ENCODE assay signal across 9 mouse cellular contexts in the genomic region with DNA sequence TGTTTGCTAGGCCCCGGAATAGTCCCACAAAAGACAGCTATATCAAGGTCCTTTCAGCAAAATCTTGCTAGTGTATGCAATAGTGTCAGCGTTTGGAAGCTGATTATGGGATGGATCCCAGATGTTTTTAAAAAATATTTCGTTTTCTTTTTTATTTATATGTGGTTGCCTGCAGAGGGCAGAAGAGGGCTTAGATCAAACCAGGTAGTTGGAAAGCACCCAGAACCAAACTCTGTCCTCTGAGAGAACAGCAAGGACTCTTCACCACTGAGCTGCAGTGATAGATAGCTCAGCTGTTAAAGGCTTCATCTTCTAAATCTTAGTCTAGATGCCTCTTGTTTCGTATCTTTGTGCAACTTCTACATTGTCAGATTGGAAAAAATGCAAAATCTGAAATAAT. TPM values are rescaled to one million over a fixed set of nuclear protein-coding genes. Genes with fewer than 3 reads are reported as not detected.
DNase-seq lines count a peak whose midpoint lies in the region; ATAC-seq and TF ChIP-seq lines count a peak whose summit lies in the region.
"Had no signal": no experiment of that assay in that cellular context is flagged by ENCODE, and none has a peak within 500 bp of the region (broad histone marks: within the 10 kb centered on the region; RNA-seq: fewer than 3 reads in every experiment).

No protein-coding gene starts in this region.

- no peak overlapping the region for H3K27ac ChIP-seq in hindbrain, embryonic 11.5 days (ENCODE audit: low read depth, low read length)
- no peak overlapping the region for H3K27ac ChIP-seq in hindbrain, embryonic 13.5 days
- no peak overlapping the region for H3K27ac ChIP-seq in kidney, postnatal 0 days
- H3K27ac ChIP-seq: heart, embryonic 13.5 days had no signal

- no peaks in the 10 kb centered on the region for H3K9me3 ChIP-seq in hindbrain, embryonic 11.5 days (ENCODE audit: control insufficient read depth, low read length)
- H3K9me3 ChIP-seq in hindbrain, embryonic 13.5 days: no peaks in the 10 kb centered on the region
- no peaks in the 10 kb centered on the region for H3K9me3 ChIP-seq in kidney, postnatal 0 days (replicated peaks; ENCODE audit: low read length)
- H3K9me3 ChIP-seq: heart, embryonic 13.5 days had no signal

- no peak for ATAC-seq in hindbrain, embryonic 11.5 days (ENCODE audit: low FRiP score)
- no peak for ATAC-seq in hindbrain, embryonic 13.5 days (ENCODE audit: low FRiP score)
- no peak for ATAC-seq in kidney, postnatal 0 days (replicated peaks; ENCODE audit: low FRiP score, low read depth)
- ATAC-seq in cerebellum, adult (ENCODE audit: insufficient number of reproducible peaks, low FRiP score, low TSS enrichment): no peak

- H3K9ac ChIP-seq in hindbrain, embryonic 11.5 days (ENCODE audit: low read depth, low read length): no peak overlapping the region
- no peak overlapping the region for H3K9ac ChIP-seq in hindbrain, embryonic 13.5 days
- no peak overlapping the region for H3K9ac ChIP-seq in kidney, postnatal 0 days (ENCODE audit: low read depth, low read length)
- H3K9ac ChIP-seq: heart, embryonic 13.5 days had no signal

- no peak overlapping the region for H3K4me2 ChIP-seq in hindbrain, embryonic 11.5 days (replicated peaks; ENCODE audit: low read depth, low read length)
- H3K4me2 ChIP-seq in hindbrain, embryonic 13.5 days: no peak overlapping the region
- no peak overlapping the region for H3K4me2 ChIP-seq in kidney, postnatal 0 days (ENCODE audit: low read length)
- H3K4me2 ChIP-seq: heart, embryonic 13.5 days had no signal

- no peaks in the 10 kb centered on the region for H3K27me3 ChIP-seq in hindbrain, embryonic 11.5 days (ENCODE audit: control insufficient read depth, insufficient read depth, low read length)
- H3K27me3 ChIP-seq in hindbrain, embryonic 13.5 days: no peaks in the 10 kb centered on the region
- H3K27me3 ChIP-seq in kidney, postnatal 0 days (ENCODE audit: insufficient read depth, low read length): no peaks in the 10 kb centered on the region
- H3K27me3 ChIP-seq: heart, embryonic 13.5 days had no signal

- WGBS in hindbrain, embryonic 11.5 days: 42% methylated on average over 4 of the region's 4 CpGs
- WGBS in hindbrain, embryonic 13.5 days: 42% methylated on average over 4 of the region's 4 CpGs
- WGBS in kidney, postnatal 0 days: 27% methylated on average over 4 of the region's 4 CpGs

- no peaks in the 10 kb centered on the region for H3K36me3 ChIP-seq in hindbrain, embryonic 11.5 days (ENCODE audit: control insufficient read depth, insufficient read depth, low read length)
- H3K36me3 ChIP-seq in hindbrain, embryonic 13.5 days: no peaks in the 10 kb centered on the region
- H3K36me3 ChIP-seq in kidney, postnatal 0 days (ENCODE audit: insufficient read depth, low read length): no peaks in the 10 kb centered on the region
- H3K36me3 ChIP-seq: heart, embryonic 13.5 days had no signal

- DNase-seq in hindbrain, embryonic 11.5 days (ENCODE audit: low spot score): peak; percentile 6
- DNase-seq in 416B (ENCODE audit: low read depth): peak; percentile 75
- DNase-seq in Muller cell, postnatal 12 days (ENCODE audit: inconsistent ontology term): peak; percentile 3
- DNase-seq in kidney, postnatal 0 days (ENCODE audit: low spot score): peak; percentile 74
- no peak for DNase-seq in gastrocnemius, postnatal 4 days (ENCODE audit: low spot score in 2 of 2)
- no peak for DNase-seq in heart, adult 9 months (ENCODE audit: low spot score in 2 of 2)

- H3K4me1 ChIP-seq in hindbrain, embryonic 11.5 days (replicated peaks; ENCODE audit: control insufficient read depth, insufficient read depth, low read length): no peaks in the 10 kb centered on the region
- H3K4me1 ChIP-seq in hindbrain, embryonic 13.5 days (replicated peaks): no peaks in the 10 kb centered on the region
- H3K4me1 ChIP-seq in kidney, postnatal 0 days (replicated peaks; ENCODE audit: insufficient read depth, low read length): no peaks in the 10 kb centered on the region
- H3K4me1 ChIP-seq: heart, embryonic 13.5 days had no signal

- TF ChIP-seq CTCF in kidney, postnatal 0 days (IDR thresholded peaks at IDR 0.05; ENCODE audit: low read depth): peak; percentile 60

- H3K4me3 ChIP-seq in hindbrain, embryonic 11.5 days (ENCODE audit: low read depth, low read length): no peak overlapping the region
- no peak overlapping the region for H3K4me3 ChIP-seq in hindbrain, embryonic 13.5 days
- no peak overlapping the region for H3K4me3 ChIP-seq in kidney, postnatal 0 days (replicated peaks; ENCODE audit: low read depth, low read length)
- H3K4me3 ChIP-seq: heart, embryonic 13.5 days had no signal

RNA-seq across cellular contexts. Expression of a gene that starts 35.9 kb away (rescaled TPM):
- polyA plus RNA-seq in hindbrain, embryonic 11.5 days (2014; fragmentation: Nextera tagmentation; extraction: Ambion mirVana): 41.7 and 46.2 TPM in 2 replicates
- polyA plus RNA-seq in hindbrain, embryonic 13.5 days (2015; fragmentation: Nextera tagmentation; extraction: Ambion mirVana): 84.7 and 85.4 TPM in 2 replicates
- polyA plus RNA-seq in kidney, postnatal 0 days (2015; fragmentation: Nextera tagmentation; extraction: Ambion mirVana): 22.3 and 23.8 TPM in 2 replicates
- 10 to 100 TPM; 69.6 to 81.9 TPM for total RNA-seq in gastrocnemius, postnatal 4 days (2021)

RNA-seq across cellular contexts. Expression of a gene that starts 36.0 kb away (rescaled TPM):
- polyA plus RNA-seq in hindbrain, embryonic 11.5 days (2014; fragmentation: Nextera tagmentation; extraction: Ambion mirVana): 14.3 and 15.8 TPM in 2 replicates
- 15.8 and 18.7 TPM in 2 replicates for polyA plus RNA-seq in hindbrain, embryonic 13.5 days (2015; fragmentation: Nextera tagmentation; extraction: Ambion mirVana)
- 14.1 and 16.2 TPM in 2 replicates for polyA plus RNA-seq in kidney, postnatal 0 days (2015; fragmentation: Nextera tagmentation; extraction: Ambion mirVana)
- total RNA-seq in gastrocnemius, postnatal 4 days (2021): 10 to 100 TPM; 52.4 to 56.7 TPM

Comparison
In these comparisons a context has a peak if more than half of its experiments do, and no peak if none do; other contexts are left out.
1. DNase-seq: peak in hindbrain, embryonic 11.5 days (single experiment), 416B (single experiment), Muller cell, postnatal 12 days (single experiment) and kidney, postnatal 0 days (single experiment); none in gastrocnemius, postnatal 4 days (0 of 2) and heart, adult 9 months (0 of 2).